Mouse (Mus musculus) liver, adult 2 months (tissue): ENCODE measurements at regions not wholly inside any gene's neighbourhood (a gene's known extent, or its start where the extent isn't known, plus 50 kb on each side); places are given as distances from the start of the nearest gene placed in this dataset.

Source experiments
- CTCF ChIP-seq: fragments of 200-500 bp; IDR thresholded peaks from 2 replicates; pipeline ENCODE4 v1.5.1; 2011; ENCODE audit warnings: low read depth, low read length, control low read depth
- POLR2A ChIP-seq: fragments of 200-500 bp; IDR thresholded peaks from 2 replicates; pipeline ENCODE4 v1.6.1; 2011; ENCODE audit warnings: low read length, control low read depth; ENCODE audit not compliant: insufficient read depth; ENCODE audit errors: extremely low read depth

DNA sequence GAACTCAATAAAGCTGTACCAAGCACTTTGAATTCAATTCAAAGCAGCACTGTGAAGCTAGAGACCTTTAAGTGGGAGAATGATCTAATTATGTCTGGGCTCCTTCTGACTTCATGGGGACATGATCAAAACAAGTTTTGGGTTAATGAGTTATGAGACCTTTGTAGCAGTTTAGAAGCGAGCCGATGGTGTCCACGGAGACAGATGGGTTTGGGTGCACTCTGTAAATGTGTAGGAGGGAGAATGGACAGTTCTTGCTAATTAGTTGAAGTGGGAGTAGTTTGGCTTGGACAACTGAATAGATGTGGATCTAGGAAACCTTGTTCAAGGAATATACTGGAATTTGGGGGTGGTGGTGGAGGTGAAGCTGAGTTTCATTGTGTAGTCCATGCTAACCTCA lies 186.3 kb upstream of the Cldn34b3 start:
- no peak for TF ChIP-seq CTCF
- TF ChIP-seq POLR2A, result no peak
